Mouse (Mus musculus) embryonic fibroblast, embryonic 13.5 days (primary cell): ENCODE results near the gene Tbc1d1.

ENCODE experiments used
- CTCF ChIP-seq: IDR thresholded peaks from 2 replicates; pipeline ENCODE4 v1.5.1; 2011; ENCODE audit warnings: mild to moderate bottlenecking, control low read depth, low read length, moderate library complexity, borderline replicate concordance; ENCODE audit not compliant: insufficient read depth
- POLR2A ChIP-seq: IDR thresholded peaks from 2 replicates; pipeline ENCODE4 v1.6.1; 2011; ENCODE audit warnings: low read depth, mild to moderate bottlenecking, control low read depth, low read length, moderate library complexity

GRCm38 (mm10) chr5:64341671-64342070, 185.6 kb downstream of the Tbc1d1 start:
- TF ChIP-seq POLR2A, result no peak
- TF ChIP-seq CTCF, result no peak
